Mouse (Mus musculus): ENCODE data around the gene Manba. TPM values are rescaled to one million over a fixed set of nuclear protein-coding genes. Genes with fewer than 3 reads are reported as not detected.
"Not testable (repeated sequence)": the region's sequence is repeated elsewhere in the genome, so short reads cannot be mapped to it uniquely, and the experiment has no call there.

Gene Manba
- polyA plus RNA-seq, 1 experiment from 2014 or later, result 3.8 TPM

- not testable (repeated sequence) for H3K36me3 ChIP-seq (ENCODE audit: control insufficient read depth, insufficient read depth, low read length); ATAC-seq (replicated peaks; ENCODE audit: low FRiP score)
Observed at GRCm38 (mm10) chr3:135524900-135525299, 39.5 kb downstream of the Manba start.

GRCm38 (mm10) chr3:135529670-135530069 lies 44.3 kb downstream of the Manba start:
- 86% methylated on average over 7 of the region's 7 CpGs for WGBS
- Histone ChIP-seq H3K4me2 (ENCODE audit: low read depth, low read length, severe bottlenecking) (no peak overlapping the region), H3K27ac (ENCODE audit: low read depth, low read length) (no peak overlapping the region), H3K9ac (ENCODE audit: low read length) (no peak overlapping the region), H3K27me3 (ENCODE audit: control insufficient read depth, insufficient read depth, low read length) (no peaks in the 10 kb centered on the region), H3K4me1 (replicated peaks; ENCODE audit: control insufficient read depth, insufficient read depth, low read length) (no peaks in the 10 kb centered on the region), H3K9me3 (ENCODE audit: control insufficient read depth, low read length) (no peaks in the 10 kb centered on the region), H3K4me3 (ENCODE audit: low read depth, low read length) (no peak overlapping the region), H3K36me3 (ENCODE audit: control insufficient read depth, insufficient read depth, low read length) (no peaks in the 10 kb centered on the region)
- DNase-seq (ENCODE audit: low spot score) (no peak), ATAC-seq (replicated peaks; ENCODE audit: low FRiP score) (no peak)

More at GRCm38 (mm10) chr3:135524900-135525299, 39.5 kb downstream of the Manba start:
- not testable (repeated sequence) for H3K9ac ChIP-seq (ENCODE audit: low read length); DNase-seq (ENCODE audit: low spot score); H3K4me1 ChIP-seq (replicated peaks; ENCODE audit: control insufficient read depth, insufficient read depth, low read length); H3K9me3 ChIP-seq (ENCODE audit: control insufficient read depth, low read length); H3K4me3 ChIP-seq (ENCODE audit: low read depth, low read length); H3K27ac ChIP-seq (ENCODE audit: low read depth, low read length); H3K4me2 ChIP-seq (ENCODE audit: low read depth, low read length, severe bottlenecking); H3K27me3 ChIP-seq (ENCODE audit: control insufficient read depth, insufficient read depth, low read length)
- WGBS, result 27% methylated on average over 2 of the region's 2 CpGs

- no peak for ATAC-seq (replicated peaks; ENCODE audit: low FRiP score)
- no peak overlapping the region for H3K9ac ChIP-seq (ENCODE audit: low read length)
- no peaks in the 10 kb centered on the region for H3K9me3 ChIP-seq (ENCODE audit: control insufficient read depth, low read length)
- H3K27me3 ChIP-seq (ENCODE audit: control insufficient read depth, insufficient read depth, low read length), result no peaks in the 10 kb centered on the region
- H3K4me2 ChIP-seq (ENCODE audit: low read depth, low read length, severe bottlenecking), result no peak overlapping the region
- 69% methylated on average over 2 of the region's 2 CpGs for WGBS
- no peak overlapping the region for H3K27ac ChIP-seq (ENCODE audit: low read depth, low read length)
- no peak for DNase-seq (ENCODE audit: low spot score)
- H3K4me3 ChIP-seq (ENCODE audit: low read depth, low read length), result no peak overlapping the region
- H3K36me3 ChIP-seq (ENCODE audit: control insufficient read depth, insufficient read depth, low read length), result no peaks in the 10 kb centered on the region
- H3K4me1 ChIP-seq (replicated peaks; ENCODE audit: control insufficient read depth, insufficient read depth, low read length), result no peaks in the 10 kb centered on the region
Observed at GRCm38 (mm10) chr3:135531762-135532161, 46.4 kb downstream of the Manba start.

GRCm38 (mm10) chr3:135534103-135534502 lies 48.7 kb downstream of the Manba start:
- WGBS, result 83% methylated on average over 4 of the region's 5 CpGs
- no peak overlapping the region for H3K4me3 ChIP-seq (ENCODE audit: low read depth, low read length)
- DNase-seq (ENCODE audit: low spot score), result no peak
- H3K36me3 ChIP-seq (ENCODE audit: control insufficient read depth, insufficient read depth, low read length), result no peaks in the 10 kb centered on the region
- no peak overlapping the region for H3K9ac ChIP-seq (ENCODE audit: low read length)
- H3K4me1 ChIP-seq (replicated peaks; ENCODE audit: control insufficient read depth, insufficient read depth, low read length), result no peaks in the 10 kb centered on the region
- H3K27me3 ChIP-seq (ENCODE audit: control insufficient read depth, insufficient read depth, low read length), result no peaks in the 10 kb centered on the region
- no peaks in the 10 kb centered on the region for H3K9me3 ChIP-seq (ENCODE audit: control insufficient read depth, low read length)
- H3K27ac ChIP-seq (ENCODE audit: low read depth, low read length), result no peak overlapping the region
- no peak overlapping the region for H3K4me2 ChIP-seq (ENCODE audit: low read depth, low read length, severe bottlenecking)
- ATAC-seq (replicated peaks; ENCODE audit: low FRiP score), result no peak

- H3K9ac ChIP-seq (ENCODE audit: low read length), result no peak overlapping the region
- no peaks in the 10 kb centered on the region for H3K27me3 ChIP-seq (ENCODE audit: control insufficient read depth, insufficient read depth, low read length)
- ATAC-seq (replicated peaks; ENCODE audit: low FRiP score) (no peak), DNase-seq (ENCODE audit: low spot score) (no peak)
- H3K36me3 ChIP-seq (ENCODE audit: control insufficient read depth, insufficient read depth, low read length), result no peaks in the 10 kb centered on the region
- H3K4me1 ChIP-seq (replicated peaks; ENCODE audit: control insufficient read depth, insufficient read depth, low read length), result no peaks in the 10 kb centered on the region
- no peaks in the 10 kb centered on the region for H3K9me3 ChIP-seq (ENCODE audit: control insufficient read depth, low read length)
- WGBS, result 70% methylated on average over 13 of the region's 13 CpGs
- no peak overlapping the region for H3K4me3 ChIP-seq (ENCODE audit: low read depth, low read length)
- H3K27ac ChIP-seq (ENCODE audit: low read depth, low read length), result no peak overlapping the region
- H3K4me2 ChIP-seq (ENCODE audit: low read depth, low read length, severe bottlenecking), result no peak overlapping the region
Observed at GRCm38 (mm10) chr3:135546212-135546923, 61.0 kb downstream of the Manba start.

GRCm38 (mm10) chr3:135547298-135547697 lies 61.9 kb downstream of the Manba start:
- ATAC-seq (replicated peaks; ENCODE audit: low FRiP score) (no peak), DNase-seq (ENCODE audit: low spot score) (no peak)
- no peaks in the 10 kb centered on the region for H3K4me1 ChIP-seq (replicated peaks; ENCODE audit: control insufficient read depth, insufficient read depth, low read length)
- H3K36me3 ChIP-seq (ENCODE audit: control insufficient read depth, insufficient read depth, low read length), result no peaks in the 10 kb centered on the region
- H3K4me3 ChIP-seq (ENCODE audit: low read depth, low read length), result no peak overlapping the region
- H3K4me2 ChIP-seq (ENCODE audit: low read depth, low read length, severe bottlenecking), result no peak overlapping the region
- H3K9me3 ChIP-seq (ENCODE audit: control insufficient read depth, low read length), result no peaks in the 10 kb centered on the region
- H3K27me3 ChIP-seq (ENCODE audit: control insufficient read depth, insufficient read depth, low read length), result no peaks in the 10 kb centered on the region
- H3K9ac ChIP-seq (ENCODE audit: low read length), result no peak overlapping the region
- 43% methylated on average over 8 of the region's 8 CpGs for WGBS
- no peak overlapping the region for H3K27ac ChIP-seq (ENCODE audit: low read depth, low read length)

GRCm38 (mm10) chr3:135552874-135553273 lies 67.5 kb downstream of the Manba start:
- H3K27me3 ChIP-seq (ENCODE audit: control insufficient read depth, insufficient read depth, low read length), result no peaks in the 10 kb centered on the region
- no peak overlapping the region for H3K27ac ChIP-seq (ENCODE audit: low read depth, low read length)
- no peaks in the 10 kb centered on the region for H3K36me3 ChIP-seq (ENCODE audit: control insufficient read depth, insufficient read depth, low read length)
- no peaks in the 10 kb centered on the region for H3K9me3 ChIP-seq (ENCODE audit: control insufficient read depth, low read length)
- H3K4me2 ChIP-seq (ENCODE audit: low read depth, low read length, severe bottlenecking), result no peak overlapping the region
- H3K4me1 ChIP-seq (replicated peaks; ENCODE audit: control insufficient read depth, insufficient read depth, low read length), result no peaks in the 10 kb centered on the region
- H3K9ac ChIP-seq (ENCODE audit: low read length), result no peak overlapping the region
- no peak for DNase-seq (ENCODE audit: low spot score)
- WGBS, result 77% methylated on average over 5 of the region's 5 CpGs
- no peak overlapping the region for H3K4me3 ChIP-seq (ENCODE audit: low read depth, low read length)
- no peak for ATAC-seq (replicated peaks; ENCODE audit: low FRiP score)

GRCm38 (mm10) chr3:135555192-135555591 lies 69.8 kb downstream of the Manba start:
- H3K9ac ChIP-seq (ENCODE audit: low read length), result no peak overlapping the region
- no peaks in the 10 kb centered on the region for H3K4me1 ChIP-seq (replicated peaks; ENCODE audit: control insufficient read depth, insufficient read depth, low read length)
- H3K9me3 ChIP-seq (ENCODE audit: control insufficient read depth, low read length), result no peaks in the 10 kb centered on the region
- ATAC-seq (replicated peaks; ENCODE audit: low FRiP score), result no peak
- no peaks in the 10 kb centered on the region for H3K27me3 ChIP-seq (ENCODE audit: control insufficient read depth, insufficient read depth, low read length)
- no peak overlapping the region for H3K4me2 ChIP-seq (ENCODE audit: low read depth, low read length, severe bottlenecking)
- H3K36me3 ChIP-seq (ENCODE audit: control insufficient read depth, insufficient read depth, low read length), result no peaks in the 10 kb centered on the region
- 64% methylated on average over 6 of the region's 6 CpGs for WGBS
- H3K27ac ChIP-seq (ENCODE audit: low read depth, low read length), result no peak overlapping the region
- no peak overlapping the region for H3K4me3 ChIP-seq (ENCODE audit: low read depth, low read length)
- DNase-seq (ENCODE audit: low spot score), result no peak

GRCm38 (mm10) chr3:135556052-135556587 lies 70.7 kb downstream of the Manba start:
- H3K9ac ChIP-seq (ENCODE audit: low read length), result no peak overlapping the region
- H3K27me3 ChIP-seq (ENCODE audit: control insufficient read depth, insufficient read depth, low read length), result no peaks in the 10 kb centered on the region
- H3K9me3 ChIP-seq (ENCODE audit: control insufficient read depth, low read length), result no peaks in the 10 kb centered on the region
- no peaks in the 10 kb centered on the region for H3K36me3 ChIP-seq (ENCODE audit: control insufficient read depth, insufficient read depth, low read length)
- no peak overlapping the region for H3K4me2 ChIP-seq (ENCODE audit: low read depth, low read length, severe bottlenecking)
- no peaks in the 10 kb centered on the region for H3K4me1 ChIP-seq (replicated peaks; ENCODE audit: control insufficient read depth, insufficient read depth, low read length)
- 84% methylated on average over 7 of the region's 7 CpGs for WGBS
- H3K4me3 ChIP-seq (ENCODE audit: low read depth, low read length), result no peak overlapping the region
- no peak for ATAC-seq (replicated peaks; ENCODE audit: low FRiP score)
- H3K27ac ChIP-seq (ENCODE audit: low read depth, low read length), result no peak overlapping the region
- no peak for DNase-seq (ENCODE audit: low spot score)
